In the genomic region with DNA sequence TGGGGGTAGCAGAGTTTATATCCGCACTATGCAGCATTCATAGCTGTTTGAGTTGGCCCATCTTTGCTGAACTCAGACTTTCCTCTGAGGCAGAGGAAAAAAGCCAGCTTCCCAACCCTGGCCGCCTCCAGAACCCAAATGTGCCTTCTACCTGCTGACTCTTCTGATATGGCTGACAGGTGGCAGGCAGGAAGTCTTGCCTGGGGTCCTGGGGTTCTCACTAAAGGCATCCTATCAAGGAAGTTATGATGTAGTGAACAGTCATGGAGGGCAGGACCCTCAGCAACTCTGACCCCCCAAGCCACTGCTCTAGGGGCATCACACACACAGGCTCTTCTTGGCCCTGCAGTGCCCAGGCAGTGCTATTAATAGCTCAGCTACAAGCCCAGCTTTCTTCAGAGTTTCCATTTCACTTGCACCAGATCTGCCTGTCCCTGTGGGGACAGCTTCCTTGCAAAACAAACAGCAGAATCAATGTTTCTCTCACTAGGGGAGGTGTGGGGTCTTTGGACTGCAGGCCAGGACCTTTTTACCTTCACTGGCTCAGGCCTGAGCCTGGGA, we compare ENCODE assay signal across 15 mouse cellular contexts.
DNase-seq lines count a peak whose midpoint lies in the region; ATAC-seq lines count a peak whose summit lies in the region.
"Had no signal": no experiment of that assay in that cellular context is flagged by ENCODE, and none has a peak within 500 bp of the region (broad histone marks: within the 10 kb centered on the region; RNA-seq: fewer than 3 reads in every experiment).

No protein-coding gene starts in this region.

- H3K9ac ChIP-seq in limb, embryonic 13.5 days, result no peak overlapping the region
- H3K9ac ChIP-seq in limb, embryonic 15.5 days, result no peak overlapping the region
- H3K9ac ChIP-seq: embryonic facial prominence, embryonic 13.5 days; liver, embryonic 12.5 days; lung, embryonic 15.5 days; neural tube, embryonic 12.5 days had no signal

- H3K27ac ChIP-seq in heart, embryonic 10.5 days, result peak overlapping the region; percentile 80
- peak overlapping the region; percentile 85 for H3K27ac ChIP-seq in limb, embryonic 13.5 days
- no peak overlapping the region for H3K27ac ChIP-seq in limb, embryonic 10.5 days
- peak overlapping the region; percentile 89 for H3K27ac ChIP-seq in limb, embryonic 15.5 days
- H3K27ac ChIP-seq: embryonic facial prominence, embryonic 13.5 days; liver, embryonic 12.5 days; lung, embryonic 15.5 days; neural tube, embryonic 12.5 days had no signal

- no peaks in the 10 kb centered on the region for H3K36me3 ChIP-seq in heart, embryonic 10.5 days
- no peaks in the 10 kb centered on the region for H3K36me3 ChIP-seq in limb, embryonic 13.5 days
- no peaks in the 10 kb centered on the region for H3K36me3 ChIP-seq in limb, embryonic 10.5 days
- no peaks in the 10 kb centered on the region for H3K36me3 ChIP-seq in limb, embryonic 15.5 days
- H3K36me3 ChIP-seq: embryonic facial prominence, embryonic 13.5 days; liver, embryonic 12.5 days; lung, embryonic 15.5 days; neural tube, embryonic 12.5 days had no signal

- no peak for ATAC-seq in limb, embryonic 13.5 days (ENCODE audit: low FRiP score, low read depth)
- no peak for ATAC-seq in limb, embryonic 15.5 days (ENCODE audit: insufficient number of reproducible peaks, low FRiP score, low TSS enrichment, low read depth)

- H3K27me3 ChIP-seq in heart, embryonic 10.5 days (ENCODE audit: insufficient read depth, poor library complexity, severe bottlenecking), result no peaks in the 10 kb centered on the region
- no peaks in the 10 kb centered on the region for H3K27me3 ChIP-seq in limb, embryonic 13.5 days
- no peaks in the 10 kb centered on the region for H3K27me3 ChIP-seq in limb, embryonic 10.5 days (ENCODE audit: low read depth, poor library complexity, severe bottlenecking)
- H3K27me3 ChIP-seq in limb, embryonic 15.5 days, result no peaks in the 10 kb centered on the region
- H3K27me3 ChIP-seq: embryonic facial prominence, embryonic 13.5 days; liver, embryonic 12.5 days; lung, embryonic 15.5 days; neural tube, embryonic 12.5 days had no signal

- no peak overlapping the region for H3K4me2 ChIP-seq in limb, embryonic 13.5 days (replicated peaks)
- H3K4me2 ChIP-seq in limb, embryonic 15.5 days, result no peak overlapping the region
- H3K4me2 ChIP-seq: embryonic facial prominence, embryonic 13.5 days; liver, embryonic 12.5 days; lung, embryonic 15.5 days; neural tube, embryonic 12.5 days had no signal

- H3K9me3 ChIP-seq in heart, embryonic 10.5 days, result no peaks in the 10 kb centered on the region
- H3K9me3 ChIP-seq in limb, embryonic 13.5 days, result no peaks in the 10 kb centered on the region
- no peaks in the 10 kb centered on the region for H3K9me3 ChIP-seq in limb, embryonic 10.5 days (replicated peaks)
- H3K9me3 ChIP-seq in limb, embryonic 15.5 days, result no peaks in the 10 kb centered on the region
- H3K9me3 ChIP-seq: embryonic facial prominence, embryonic 13.5 days; liver, embryonic 12.5 days; lung, embryonic 15.5 days; neural tube, embryonic 12.5 days had no signal

- WGBS in heart, embryonic 10.5 days, result 69% methylated on average over 2 of the region's 2 CpGs
- 85% methylated on average over 2 of the region's 2 CpGs for WGBS in limb, embryonic 13.5 days
- 87% methylated on average over 2 of the region's 2 CpGs for WGBS in limb, embryonic 10.5 days
- WGBS in limb, embryonic 15.5 days, result 58% methylated on average over 2 of the region's 2 CpGs

- DNase-seq in cerebellum, postnatal 25 days, result peak; percentile 42 to 58
- DNase-seq in cerebellum, adult 8-10 months, result no peak
- DNase-seq in heart, embryonic 10.5 days (ENCODE audit: low spot score), result no peak
- DNase-seq in heart, postnatal 4 days, result no peak
- no peak for DNase-seq in limb, embryonic 10.5 days (ENCODE audit: low spot score)
- DNase-seq in testis, postnatal 10 days (ENCODE audit: low spot score), result no peak
- DNase-seq: kidney, adult 8-10 months; right cerebral cortex, postnatal 14 days; thymus, postnatal 4 days had no signal

- no peak overlapping the region for H3K4me3 ChIP-seq in heart, embryonic 10.5 days
- no peak overlapping the region for H3K4me3 ChIP-seq in limb, embryonic 13.5 days
- H3K4me3 ChIP-seq in limb, embryonic 10.5 days, result no peak overlapping the region
- no peak overlapping the region for H3K4me3 ChIP-seq in limb, embryonic 15.5 days
- H3K4me3 ChIP-seq: embryonic facial prominence, embryonic 13.5 days; liver, embryonic 12.5 days; lung, embryonic 15.5 days; neural tube, embryonic 12.5 days had no signal

- peaks cover 54% of the 10 kb centered on the region for H3K4me1 ChIP-seq in heart, embryonic 10.5 days
- H3K4me1 ChIP-seq in limb, embryonic 13.5 days, result peaks cover 69% of the 10 kb centered on the region
- peaks cover 65% of the 10 kb centered on the region for H3K4me1 ChIP-seq in limb, embryonic 10.5 days
- H3K4me1 ChIP-seq in limb, embryonic 15.5 days, result peaks cover 70% of the 10 kb centered on the region
- H3K4me1 ChIP-seq: liver, embryonic 12.5 days had no signal

Comparison
In these comparisons a context has a peak if more than half of its experiments do, and no peak if none do; other contexts are left out.
1. DNase-seq: peak in cerebellum, postnatal 25 days (2 of 2); none in cerebellum, adult 8-10 months (single experiment), heart, embryonic 10.5 days (single experiment), heart, postnatal 4 days (single experiment), limb, embryonic 10.5 days (single experiment) and testis, postnatal 10 days (single experiment).